Mouse (Mus musculus) heart, embryonic 14.5 days (tissue): ENCODE results near the gene Cox15. TPM values are rescaled to one million over a fixed set of nuclear protein-coding genes. Genes with fewer than 3 reads are reported as not detected.

Experiments
- ATAC-seq: fragments of 200-750 bp; cut with Nextera tagmentation; 2 replicates; pipeline ENCODE4 v1.8.0; 2017; ENCODE audit warnings: low read depth, moderate TSS enrichment; ENCODE audit not compliant: insufficient number of reproducible peaks, insufficient read depth, low FRiP score
- H3K27ac ChIP-seq, 2 experiments: fragments of 200-500 bp in 1 of 2; fragments of 300-500 bp in 1 of 2; sonication (generic) in 1 of 2; replicated peaks in 1 of 2; 2 replicates each; pipeline ENCODE4 v1.5.1; 2012 to 2014; ENCODE audit warnings: low read depth in 2 of 2, low read length in 2 of 2, control low read depth in 1 of 2, mild to moderate bottlenecking in 1 of 2, mixed read lengths in 1 of 2; ENCODE audit not compliant: control insufficient read depth in 1 of 2, insufficient read depth in 1 of 2
- H3K27me3 ChIP-seq: fragments of 300-500 bp; sonication (generic); 2 replicates; pipeline ENCODE4 v1.6.1; 2014; ENCODE audit warnings: mild to moderate bottlenecking, low read length, control low read depth; ENCODE audit not compliant: control insufficient read depth, insufficient read depth
- H3K36me3 ChIP-seq: fragments of 300-500 bp; sonication (generic); 2 replicates; pipeline ENCODE4 v1.6.1; 2014; ENCODE audit warnings: mild to moderate bottlenecking, control low read depth, low read length, mixed read lengths; ENCODE audit not compliant: control insufficient read depth, insufficient read depth
- H3K4me1 ChIP-seq, 2 experiments: fragments of 200-500 bp in 1 of 2; fragments of 300-500 bp in 1 of 2; sonication (generic) in 1 of 2; 2 replicates each; pipeline ENCODE4 v1.6.1; 2012 to 2014; ENCODE audit warnings: low read length in 2 of 2, control low read depth in 1 of 2, mixed read lengths in 1 of 2; ENCODE audit not compliant: control insufficient read depth in 2 of 2, insufficient read depth in 2 of 2
- H3K4me2 ChIP-seq: fragments of 300-500 bp; sonication (generic); 2 replicates; pipeline ENCODE4 v1.6.1; 2014; ENCODE audit warnings: mild to moderate bottlenecking, low read length
- H3K4me3 ChIP-seq, 2 experiments: fragments of 200-500 bp in 1 of 2; fragments of 300-500 bp in 1 of 2; sonication (generic) in 1 of 2; 2 replicates each; pipeline ENCODE4 v1.5.1; 2012 to 2014; ENCODE audit warnings: low read length in 2 of 2, mild to moderate bottlenecking in 2 of 2, control low read depth in 1 of 2, low read depth in 1 of 2, moderate library complexity in 1 of 2; ENCODE audit not compliant: control insufficient read depth in 1 of 2, insufficient read depth in 1 of 2
- H3K9ac ChIP-seq: fragments of 300-500 bp; sonication (generic); 2 replicates; pipeline ENCODE4 v1.6.1; 2014; ENCODE audit warnings: mild to moderate bottlenecking, low read length
- H3K9me3 ChIP-seq: fragments of 300-500 bp; sonication (generic); 2 replicates; pipeline ENCODE4 v1.6.1; 2016; ENCODE audit warnings: low read length, control low read depth; ENCODE audit not compliant: control insufficient read depth
- WGBS: fragments of 180-500 bp; shearing (Covaris S2); extraction: QIAGEN DNeasy Blood & Tissue Kit; methylation state at CpG from one replicate; pipeline ENCODE4 v1.1.7; 2014; 5-methylcytosine and 5-hydroxymethylcytosine counted together
- polyA plus RNA-seq: library from polyadenylated mRNA; unstranded; fragments of >200 nt; fragmentation: Nextera tagmentation; extraction: Ambion mirVana; gene quantifications from 2 replicates; pipeline ENCODE4 v1.2.1, GENCODE M21; 2014

Cox15 gene
- polyA plus RNA-seq, 1 experiment from 2014 or later, result 11.3 TPM

GRCm38 (mm10) chr19:43723501-43723900, 29.3 kb downstream of the Cox15 start:
- H3K27ac ChIP-seq, result no peak overlapping the region
- no peaks in the 10 kb centered on the region for H3K4me1 ChIP-seq
- no peak overlapping the region for H3K9ac ChIP-seq
- H3K9me3 ChIP-seq, result no peaks in the 10 kb centered on the region
- H3K4me2 ChIP-seq, result no peak overlapping the region
- ATAC-seq, result no peak
- H3K27me3 ChIP-seq, result peaks cover 12% of the 10 kb centered on the region; the same call in 1 of the 2 replicates
- peaks cover 52% of the 10 kb centered on the region for H3K36me3 ChIP-seq
- no peak overlapping the region for H3K4me3 ChIP-seq
- 75% methylated on average over 10 of the region's 10 CpGs for WGBS

GRCm38 (mm10) chr19:43722891-43723290, 29.9 kb downstream of the Cox15 start:
- H3K36me3 ChIP-seq, result peaks cover 52% of the 10 kb centered on the region
- WGBS, result 73% methylated on average over 8 of the region's 8 CpGs
- H3K4me1 ChIP-seq, result no peaks in the 10 kb centered on the region
- no peaks in the 10 kb centered on the region for H3K9me3 ChIP-seq
- no peak overlapping the region for H3K27ac ChIP-seq
- ATAC-seq, result no peak
- no peak overlapping the region for H3K4me3 ChIP-seq
- H3K4me2 ChIP-seq, result no peak overlapping the region
- no peak overlapping the region for H3K9ac ChIP-seq
- peaks cover 18% of the 10 kb centered on the region; the same call in 1 of the 2 replicates for H3K27me3 ChIP-seq

GRCm38 (mm10) chr19:43720061-43720460, 32.7 kb downstream of the Cox15 start:
- H3K4me2 ChIP-seq, result no peak overlapping the region
- no peak overlapping the region for H3K4me3 ChIP-seq
- H3K27ac ChIP-seq, result no peak overlapping the region
- no peak for ATAC-seq
- 86% methylated on average over 11 of the region's 11 CpGs for WGBS
- no peaks in the 10 kb centered on the region for H3K9me3 ChIP-seq
- H3K27me3 ChIP-seq, result peaks cover 22% of the 10 kb centered on the region; the same call in 1 of the 2 replicates
- no peak overlapping the region for H3K9ac ChIP-seq
- peaks cover 37% of the 10 kb centered on the region for H3K36me3 ChIP-seq
- no peaks in the 10 kb centered on the region for H3K4me1 ChIP-seq

- H3K27me3 ChIP-seq, result peaks cover 23% of the 10 kb centered on the region
- no peak overlapping the region for H3K27ac ChIP-seq
- WGBS, result 79% methylated on average over 5 of the region's 5 CpGs
- peaks cover 32% of the 10 kb centered on the region for H3K36me3 ChIP-seq
- no peaks in the 10 kb centered on the region for H3K9me3 ChIP-seq
- ATAC-seq, result no peak
- no peak overlapping the region for H3K9ac ChIP-seq
- H3K4me2 ChIP-seq, result no peak overlapping the region
- H3K4me1 ChIP-seq, result no peaks in the 10 kb centered on the region
- no peak overlapping the region for H3K4me3 ChIP-seq
These were observed 40.8 kb downstream of the Cox15 start for GRCm38 (mm10) chr19:43711971-43712370.

- H3K4me2 ChIP-seq, result no peak overlapping the region
- no peak overlapping the region for H3K9ac ChIP-seq
- H3K27me3 ChIP-seq, result peaks cover 23% of the 10 kb centered on the region
- no peak overlapping the region for H3K4me3 ChIP-seq
- H3K36me3 ChIP-seq, result peaks cover 33% of the 10 kb centered on the region
- no peaks in the 10 kb centered on the region for H3K9me3 ChIP-seq
- no peak for ATAC-seq
- H3K27ac ChIP-seq, result no peak overlapping the region
- no peaks in the 10 kb centered on the region for H3K4me1 ChIP-seq
- WGBS, result 59% methylated on average over 21 of the region's 22 CpGs
These were observed 41.5 kb downstream of the Cox15 start for GRCm38 (mm10) chr19:43711159-43711916.

GRCm38 (mm10) chr19:43709317-43709716, 43.5 kb downstream of the Cox15 start:
- H3K4me1 ChIP-seq, result no peaks in the 10 kb centered on the region
- no peak overlapping the region for H3K4me2 ChIP-seq
- no peaks in the 10 kb centered on the region for H3K9me3 ChIP-seq
- H3K27me3 ChIP-seq, result peaks cover 13% of the 10 kb centered on the region
- ATAC-seq, result no peak
- no peak overlapping the region for H3K4me3 ChIP-seq
- no peak overlapping the region for H3K9ac ChIP-seq
- peaks cover 53% of the 10 kb centered on the region for H3K36me3 ChIP-seq
- WGBS, result 93% methylated on average over 8 of the region's 8 CpGs
- H3K27ac ChIP-seq, result no peak overlapping the region

GRCm38 (mm10) chr19:43708206-43708605, 44.6 kb downstream of the Cox15 start:
- ATAC-seq, result no peak
- no peaks in the 10 kb centered on the region for H3K4me1 ChIP-seq
- no peak overlapping the region for H3K4me2 ChIP-seq
- H3K9me3 ChIP-seq, result no peaks in the 10 kb centered on the region
- H3K9ac ChIP-seq, result no peak overlapping the region
- no peak overlapping the region for H3K27ac ChIP-seq
- no peak overlapping the region for H3K4me3 ChIP-seq
- H3K36me3 ChIP-seq, result peaks cover 57% of the 10 kb centered on the region
- 90% methylated on average over 7 of the region's 7 CpGs for WGBS
- peaks cover 10% of the 10 kb centered on the region for H3K27me3 ChIP-seq
